Mouse (Mus musculus) gastrocnemius, adult 2 months (tissue): ENCODE data around the gene Ginm1. TPM values are rescaled to one million over a fixed set of nuclear protein-coding genes. Genes with fewer than 3 reads are reported as not detected.

Source experiments
- DNase-seq: peaks from one replicate; pipeline ENCODE4 v3.0.0; 2022
- H3K27ac ChIP-seq: fragments of 200-600 bp; 2 replicates; pipeline ENCODE4 v1.8.1; 2022; ENCODE audit warnings: mild to moderate bottlenecking
- H3K4me3 ChIP-seq: fragments of 200-600 bp; 2 replicates; pipeline ENCODE4 v1.8.1; 2022; ENCODE audit warnings: mild to moderate bottlenecking, moderate library complexity
- CTCF ChIP-seq: fragments of 200-600 bp; IDR thresholded peaks from 2 replicates; pipeline ENCODE4 v1.8.1; 2022; ENCODE audit warnings: antibody characterized with exemption, mild to moderate bottlenecking, moderate library complexity
- intact Hi-C: fragments of 180-260 bp; cut with DNase I; formaldehyde crosslinking; loops from one replicate; pipeline ENCODE4 v1.15.1; 2025
- microRNA-seq: library from miRNA; unstranded; fragments of <30 nt; microRNA quantifications from one replicate; pipeline ENCODE4 v1.2.0, GENCODE M21; 2021
- total RNA-seq, 2 experiments: library from RNA; stranded (reverse); gene quantifications; 2 replicates each; pipeline ENCODE4 v1.2.3; 2021

Gene Ginm1
- total RNA-seq, 2 experiments from 2014 or later = 97.7 to 111 TPM

DNA sequence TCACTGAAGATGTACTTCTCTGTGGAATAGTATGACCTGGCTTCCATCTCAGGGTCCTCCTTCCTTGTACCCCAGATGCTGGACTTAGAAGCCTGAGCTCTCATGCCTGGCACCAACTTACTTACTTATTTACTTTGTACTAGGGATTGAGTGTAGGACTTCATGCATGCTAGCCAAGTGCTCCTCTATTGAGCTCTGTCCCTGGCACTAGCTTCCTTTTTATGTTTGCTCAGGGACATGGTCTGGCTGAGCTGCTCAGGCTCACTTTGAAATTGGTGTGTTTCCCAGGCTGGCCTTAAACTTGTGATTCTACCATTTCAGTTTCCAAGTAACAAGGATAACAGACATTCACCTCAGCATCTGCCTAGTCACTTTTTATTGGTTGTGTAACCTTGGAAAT is 55.5 kb downstream of the Ginm1 start:
- Histone ChIP-seq H3K4me3 (no peak overlapping the region), H3K27ac (peak overlapping the region; percentile 48)
- TF ChIP-seq CTCF = no peak
- intact Hi-C loops = no loop called here
- DNase-seq = no peak

DNA sequence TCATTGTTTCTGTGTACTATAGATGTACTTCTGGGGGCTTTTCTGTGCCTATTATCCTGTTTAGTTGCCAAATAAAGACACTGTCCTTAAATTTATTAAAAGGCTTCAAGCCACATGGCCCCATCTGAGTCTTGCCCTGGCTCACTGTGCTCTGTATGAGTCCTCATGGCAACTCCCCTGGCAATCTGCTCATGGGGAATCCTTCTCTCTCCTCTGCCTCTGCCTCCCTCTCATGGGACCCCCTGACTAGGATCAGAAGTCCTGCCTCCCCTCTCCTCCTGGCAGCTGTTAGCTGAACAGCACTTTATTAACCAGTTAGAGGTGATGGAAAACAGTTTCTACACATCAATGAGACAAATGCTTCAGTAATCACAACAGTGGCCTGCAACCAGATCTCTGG is 61.0 kb downstream of the Ginm1 start:
- Histone ChIP-seq H3K27ac (no peak overlapping the region), H3K4me3 (no peak overlapping the region)
- intact Hi-C loops = no loop called here
- no peak for TF ChIP-seq CTCF
- DNase-seq = no peak

- intact Hi-C loops = no loop called here
- DNase-seq = no peak
- peak overlapping the region; percentile 32 for H3K4me3 ChIP-seq
- H3K27ac ChIP-seq = no peak overlapping the region
- TF ChIP-seq CTCF = no peak
Measured at GRCm38 (mm10) chr10:7727011-7727410, 65.6 kb downstream of the Ginm1 start.

- peak overlapping the region; percentile 90 for H3K4me3 ChIP-seq
- H3K27ac ChIP-seq = peak overlapping the region; percentile 90
- intact Hi-C loops = no loop called here
- DNase-seq = no peak
- TF ChIP-seq CTCF = no peak
Measured at GRCm38 (mm10) chr10:7726501-7726812, 66.2 kb downstream of the Ginm1 start.

DNA sequence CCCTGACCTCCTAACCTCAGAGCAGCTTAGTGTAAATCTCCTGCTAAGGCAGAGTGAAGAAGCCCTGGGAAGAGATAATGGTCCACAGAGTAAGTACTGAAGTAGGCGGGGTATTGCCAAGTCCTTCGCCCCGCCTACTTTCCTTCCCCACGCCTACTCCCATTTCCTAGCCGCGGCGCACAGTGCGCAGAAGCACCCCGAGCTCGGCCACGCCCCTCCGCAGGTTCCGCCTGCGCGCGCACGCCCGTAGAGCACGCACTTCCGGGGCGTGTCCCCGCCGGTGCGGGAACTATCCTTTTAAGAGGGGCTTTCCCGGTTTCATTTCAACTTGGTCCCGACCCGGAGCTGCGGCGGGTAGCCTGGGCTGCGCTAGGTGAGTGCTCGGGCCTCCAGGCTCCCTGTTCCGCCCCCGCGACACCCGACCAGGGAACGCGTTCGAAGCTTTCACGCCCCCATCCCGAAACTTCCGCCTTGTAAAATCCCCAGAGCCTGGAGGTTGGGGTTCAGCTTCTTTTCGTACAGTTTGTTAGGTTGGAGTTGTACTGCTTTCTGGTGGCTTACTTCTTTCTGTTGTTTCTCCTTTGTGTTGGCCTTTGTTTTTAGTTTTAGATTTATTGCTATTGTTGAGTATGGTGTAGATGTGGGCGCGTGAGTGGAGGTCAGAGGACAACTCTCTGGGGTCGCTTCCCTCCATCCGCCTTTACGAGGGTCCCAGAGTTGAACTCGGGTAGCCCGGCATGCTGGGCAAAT is 66.7 kb downstream of the Ginm1 start, which contains the start of gene Katna1:
Gene Katna1 (plus strand): TSS at position 250 of the 750 bp plus-strand sequence.
- TF ChIP-seq CTCF = no peak
- intact Hi-C loops = no loop called here
- H3K27ac ChIP-seq = peak within 1 kb of the TSS; percentile 90
- peak within 1 kb of the TSS; percentile 90 for H3K4me3 ChIP-seq
- peak; percentile 96 for DNase-seq

Small RNA genes lying within 50 kb of the gene (microRNA-seq; reads per million reads assigned to microRNA genes)
- not detected for gene Mir5104

Other genes starting within 250 kb of the Ginm1 start
- 1 to 10 TPM; 1.1 to 2.0 TPM for gene Lrp11, start 203.0 kb downstream of the Ginm1 start, total RNA-seq
- gene Nup43, start 125.3 kb downstream of the Ginm1 start, total RNA-seq = 1 to 10 TPM; 5.6 to 6.3 TPM
- gene Pcmt1, start 111.7 kb downstream of the Ginm1 start, total RNA-seq = 100 to 1,000 TPM; 102 to 110 TPM
- 10 to 100 TPM; 11.8 to 11.9 TPM for gene Lats1, start 111.6 kb downstream of the Ginm1 start, total RNA-seq
- gene Katna1, start 66.8 kb downstream of the Ginm1 start, total RNA-seq = 10 to 100 TPM; 11.2 to 14.0 TPM
- 10 to 100 TPM; 11.9 to 13.8 TPM for gene Ppil4, start 67 bp upstream of the Ginm1 start, total RNA-seq
- under 1 TPM in 1 of 2 experiments, not detected in 1; 0.08 TPM for gene Zc3h12d, start 39.6 kb upstream of the Ginm1 start, total RNA-seq
- 100 to 1,000 TPM in 1 of 2 experiments, 10 to 100 TPM in 1; 96.2 to 100 TPM for gene Tab2, start 163.4 kb upstream of the Ginm1 start, total RNA-seq